Mouse (Mus musculus) activated CD4-positive, CD25-positive, alpha-beta regulatory T cell, adult 4 months (primary cell): ENCODE results near the gene Apoa2. TPM values are rescaled to one million over a fixed set of nuclear protein-coding genes. Genes with fewer than 3 reads are reported as not detected.
A peak's percentile ranks its signal among the peaks of the same experiment; 100 is the strongest.

Experiments
- ATAC-seq: one replicate; pipeline ENCODE4 v1.8.0; 2017
- polyA plus RNA-seq, 2 experiments: library from polyadenylated mRNA; unstranded; fragments of 100-300 nt; shearing (Covaris generic); gene quantifications; one replicate each; pipeline ENCODE4 v1.2.1; 2017

The Apoa2 gene
- polyA plus RNA-seq, 2 experiments from 2014 or later: not detected

- no peak for ATAC-seq
Observed at GRCm38 (mm10) chr1:171205704-171206493, 19.0 kb upstream of the Apoa2 start.

GRCm38 (mm10) chr1:171209409-171209808, 15.4 kb upstream of the Apoa2 start:
- ATAC-seq: no peak

- ATAC-seq: no peak
Observed at GRCm38 (mm10) chr1:171212854-171213253, 12.0 kb upstream of the Apoa2 start.

- no peak for ATAC-seq
Observed at GRCm38 (mm10) chr1:171213801-171214496, 10.9 kb upstream of the Apoa2 start, which contains the start of gene Nr1i3. TSS of gene Nr1i3 (plus strand) at chr1:171213970.

- ATAC-seq: no peak
Observed at GRCm38 (mm10) chr1:171216241-171216955, 8.5 kb upstream of the Apoa2 start.

GRCm38 (mm10) chr1:171220871-171221270, 4.0 kb upstream of the Apoa2 start:
- ATAC-seq: peak; percentile 14

- ATAC-seq: no peak
Observed at GRCm38 (mm10) chr1:171221281-171222193, 3.3 kb upstream of the Apoa2 start.

- ATAC-seq: peak; percentile 98
Observed at GRCm38 (mm10) chr1:171222238-171223155, 2.4 kb upstream of the Apoa2 start, which contains the start of gene Tomm40l. TSS of gene Tomm40l (minus strand) at chr1:171222514.

- ATAC-seq: no peak
Observed at GRCm38 (mm10) chr1:171223168-171223567, 1.7 kb upstream of the Apoa2 start.

GRCm38 (mm10) chr1:171223796-171224195, 1.1 kb upstream of the Apoa2 start:
- ATAC-seq: no peak

- ATAC-seq: no peak
Observed at GRCm38 (mm10) chr1:171226780-171227179, 1.9 kb downstream of the Apoa2 start.

GRCm38 (mm10) chr1:171227879-171228278, 3.0 kb downstream of the Apoa2 start:
- ATAC-seq: no peak

- ATAC-seq: no peak
Observed at GRCm38 (mm10) chr1:171229750-171230149, 4.9 kb downstream of the Apoa2 start.

GRCm38 (mm10) chr1:171230215-171230614, 5.4 kb downstream of the Apoa2 start:
- ATAC-seq: no peak

- no peak for ATAC-seq
Observed at GRCm38 (mm10) chr1:171231844-171232243, 7.0 kb downstream of the Apoa2 start.

GRCm38 (mm10) chr1:171232348-171232747, 7.5 kb downstream of the Apoa2 start:
- no peak for ATAC-seq

- ATAC-seq: no peak
Observed at GRCm38 (mm10) chr1:171232800-171233730, 8.2 kb downstream of the Apoa2 start.

- no peak for ATAC-seq
Observed at GRCm38 (mm10) chr1:171234126-171234525, 9.3 kb downstream of the Apoa2 start, which contains the start of gene Fcer1g. TSS of gene Fcer1g (minus strand) at chr1:171234365.

GRCm38 (mm10) chr1:171234538-171234937, 9.7 kb downstream of the Apoa2 start:
- no peak for ATAC-seq

GRCm38 (mm10) chr1:171235791-171236190, 10.9 kb downstream of the Apoa2 start:
- ATAC-seq: no peak
